Mouse (Mus musculus): ENCODE measurements around the gene Tpbgl.

DNA sequence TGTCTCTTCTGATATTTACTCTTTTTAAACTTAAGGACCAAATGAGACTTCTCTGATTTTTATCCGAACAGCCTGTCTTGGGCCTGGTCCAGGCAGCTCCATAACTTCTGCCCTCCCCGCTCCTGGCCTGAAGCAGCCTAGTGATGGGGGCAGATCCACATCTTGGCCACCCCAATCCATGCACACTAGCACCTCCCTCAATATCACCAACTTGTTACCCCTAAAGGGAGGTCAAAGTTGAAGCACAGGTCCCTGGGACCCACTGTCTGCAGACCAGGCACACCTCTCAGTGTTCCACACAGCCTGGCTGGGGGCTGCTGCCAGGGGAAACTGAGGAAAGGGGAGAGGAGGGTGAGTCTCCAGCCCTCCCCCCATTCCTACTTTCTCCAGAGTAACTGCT lies 21.8 kb downstream of the Tpbgl start:
- no peak for TF ChIP-seq CTCF (IDR thresholded peaks at IDR 0.05)
- no peak for TF ChIP-seq POLR2A (IDR thresholded peaks at IDR 0.05; ENCODE audit: insufficient read depth, low read depth, low read length)
- no peak for TF ChIP-seq EP300 (IDR thresholded peaks at IDR 0.05; ENCODE audit: insufficient read depth, low read depth, low read length)
